Mouse (Mus musculus) liver, embryonic 14.5 days (tissue): Measurements from ENCODE around the gene Fam124a.

ENCODE experiments used
- CTCF ChIP-seq: IDR thresholded peaks from 2 replicates; pipeline ENCODE4 v1.5.1; 2016; ENCODE audit warnings: antibody characterized with exemption, low read depth, control low read depth
- EP300 ChIP-seq: IDR thresholded peaks from 2 replicates; pipeline ENCODE4 v1.6.1; 2016; ENCODE audit warnings: antibody characterized with exemption, low read depth

DNA sequence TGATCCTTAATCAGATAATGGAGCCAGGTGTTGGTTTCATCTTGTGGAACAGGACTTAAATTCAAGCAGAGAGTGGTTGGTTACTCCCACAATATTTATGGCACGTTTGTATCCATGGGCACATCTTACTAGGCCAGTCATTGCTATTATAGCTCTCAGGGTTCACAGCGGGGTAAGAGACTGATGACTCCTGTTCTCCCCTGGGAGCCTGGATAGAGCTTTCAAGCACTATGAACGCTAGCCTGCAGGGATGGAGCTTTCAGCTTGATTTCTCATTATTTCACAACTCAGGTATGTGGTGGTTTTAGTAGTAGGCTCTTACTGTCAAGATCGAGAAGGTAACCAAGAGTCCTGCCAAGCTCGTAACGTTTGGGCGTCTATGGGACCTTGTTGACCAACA lies 100.5 kb downstream of the Fam124a start:
- TF ChIP-seq CTCF (no peak), EP300 (no peak)
